Mouse (Mus musculus) mouse embryonic stem cell (cell line): ENCODE measurements around the gene Dcdc2a.

Experiments used
- in situ Hi-C, 2 experiments: fragments of 300-500 bp; cut with MboI; formaldehyde crosslinking; loops; 1 replicate in 1 of 2; 3 replicates in 1 of 2; pipeline ENCODE4 v1.14.3; 2019 to 2020; ENCODE audit warnings: low sequenced_read_pairs in 2 of 2, low pct_unique_long_range_greater_than_20kb in 1 of 2, mixed read lengths in 1 of 2; ENCODE audit not compliant: unreplicated experiment in 1 of 2

Dcdc2a gene

DNA sequence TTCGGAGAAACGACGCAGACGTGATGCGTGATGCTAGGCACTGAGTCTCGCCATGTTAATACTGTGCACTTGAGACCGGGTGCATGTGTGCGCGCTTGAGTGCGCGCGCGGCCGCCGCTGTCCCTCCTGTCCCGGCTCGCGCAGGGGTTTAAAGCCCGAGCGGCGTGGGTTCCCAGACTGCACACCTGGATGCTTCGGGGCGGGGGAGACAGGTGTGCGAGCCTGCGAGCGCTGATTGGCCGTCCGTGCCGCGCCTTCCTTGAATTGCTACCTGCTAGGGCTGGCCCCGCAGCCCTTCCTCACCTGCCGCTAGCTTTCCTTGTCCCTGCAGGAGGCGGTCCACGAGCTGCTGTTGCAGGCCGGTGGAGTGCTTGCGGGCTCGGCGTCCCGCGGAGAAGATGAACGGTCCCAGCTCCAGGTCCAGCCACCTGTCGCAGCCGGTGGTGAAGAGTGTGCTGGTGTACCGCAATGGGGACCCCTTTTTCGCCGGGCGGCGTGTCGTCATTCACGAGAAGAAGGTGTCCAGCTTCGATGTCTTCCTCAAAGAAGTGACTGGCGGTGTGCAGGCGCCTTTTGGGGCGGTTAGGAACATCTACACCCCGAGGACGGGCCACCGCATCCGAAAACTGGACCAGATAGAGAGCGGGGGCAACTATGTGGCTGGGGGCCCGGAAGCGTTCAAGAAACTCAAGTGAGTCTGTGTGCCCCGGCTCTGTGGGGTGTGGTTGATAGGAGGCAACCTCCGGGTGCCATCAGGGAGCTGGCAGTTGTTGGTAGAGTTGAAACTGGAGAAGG lies at the start of gene Dcdc2a:
Dcdc2a (plus strand) TSS at position 132 of the 795 bp plus-strand sequence.
- in situ Hi-C loops = no loop called here

GRCm38 (mm10) chr13:25007115-25007514 lies 48.7 kb upstream of the Dcdc2a start:
- in situ Hi-C loops = no loop called here

DNA sequence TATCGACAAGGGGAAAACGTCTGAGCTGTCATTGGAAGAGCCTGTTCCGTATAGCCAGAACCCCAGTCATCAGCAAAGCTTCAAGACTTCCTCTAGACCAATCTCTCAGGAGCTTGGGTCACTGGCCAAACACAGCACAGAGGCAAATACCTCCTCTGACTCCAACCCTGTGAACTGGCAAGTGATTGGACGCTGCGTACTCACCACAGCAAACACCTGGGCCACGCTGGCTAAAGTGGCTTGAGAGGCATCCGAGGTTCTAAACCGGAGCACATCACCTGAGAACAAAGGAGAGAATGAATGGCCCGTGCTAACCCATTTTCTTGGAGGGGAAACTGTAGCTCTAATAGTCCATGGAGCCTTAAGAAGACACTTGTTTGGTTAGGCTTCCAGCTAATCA lies 37.5 kb upstream of the Dcdc2a start:
- in situ Hi-C loops = no loop called here

DNA sequence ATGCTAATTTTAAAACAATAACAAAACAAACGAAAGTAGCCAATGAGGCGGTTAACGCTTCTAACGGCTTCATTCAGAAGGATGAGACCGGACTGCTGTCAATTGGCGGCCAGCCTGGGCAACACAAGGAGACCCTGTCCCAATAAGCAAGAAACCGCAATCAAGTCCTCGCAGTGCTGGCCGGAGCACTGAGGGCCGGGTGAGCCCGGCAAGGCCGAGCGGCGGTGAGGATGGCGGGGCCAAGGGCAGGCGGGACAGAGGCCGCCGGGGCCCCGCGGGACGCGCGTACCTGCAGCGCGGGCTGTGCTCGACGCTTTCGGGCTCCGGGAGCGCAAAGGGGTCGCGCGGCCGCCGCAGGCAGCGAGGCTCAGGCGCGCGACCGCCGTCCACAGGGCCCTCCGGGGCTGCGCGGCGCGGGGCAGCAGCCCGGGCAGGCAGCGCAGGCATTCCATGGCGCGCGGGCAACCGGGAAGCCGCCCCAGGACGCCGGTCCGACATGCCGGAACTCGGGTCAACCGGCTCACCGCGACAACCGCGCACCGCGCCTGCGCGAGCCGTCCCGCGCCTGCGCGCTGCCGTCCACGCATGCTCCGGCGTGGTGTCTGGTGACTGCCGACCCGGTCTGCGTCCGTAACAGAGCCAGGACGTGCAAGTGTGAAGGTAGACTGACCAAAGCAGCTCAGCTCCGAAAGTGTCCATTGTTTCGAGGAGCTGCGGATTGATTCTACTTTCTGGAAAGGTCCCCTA lies 35.8 kb upstream of the Dcdc2a start, which contains the start of gene Mrs2:
Mrs2 (minus strand) TSS at position 587 of the 747 bp plus-strand sequence.
- in situ Hi-C loops = loop anchor here (5.0 to 10.0 kb wide), 2 partner anchors 92 to 95 kb away; no protein-coding TSS in a partner anchor

- in situ Hi-C loops = loop anchor here (5.0 to 10.0 kb wide), 2 partner anchors 92 to 94 kb away; no protein-coding TSS in a partner anchor
Measured at GRCm38 (mm10) chr13:25020540-25020892, 35.3 kb upstream of the Dcdc2a start.

DNA sequence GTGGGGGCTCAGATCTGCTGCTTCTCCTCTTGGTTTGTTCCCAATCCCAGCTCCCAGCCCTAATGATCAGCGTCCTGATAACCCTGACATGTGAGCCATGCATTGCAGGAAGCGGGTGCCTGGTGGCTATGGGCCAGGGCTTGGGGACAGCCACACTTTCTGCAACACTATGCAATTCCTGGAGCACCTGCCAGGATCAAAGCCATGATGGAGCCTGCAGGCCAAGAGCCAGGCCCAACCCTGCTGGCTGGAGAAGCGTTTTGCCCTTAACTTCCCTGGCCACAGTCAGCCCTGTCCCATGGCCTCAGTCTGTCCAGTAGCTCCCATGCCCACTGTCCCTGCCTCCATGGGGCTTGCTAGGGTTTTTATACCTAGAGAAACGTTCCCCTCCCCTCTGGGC lies 33.4 kb upstream of the Dcdc2a start:
- in situ Hi-C loops = loop anchor here (5.0 to 10.0 kb wide), 2 partner anchors 90 to 92 kb away; no protein-coding TSS in a partner anchor

- in situ Hi-C loops = loop anchor here (5.0 to 10.0 kb wide), 2 partner anchors 89 to 92 kb away; no protein-coding TSS in a partner anchor
Measured at GRCm38 (mm10) chr13:25023129-25023528, 32.7 kb upstream of the Dcdc2a start.

DNA sequence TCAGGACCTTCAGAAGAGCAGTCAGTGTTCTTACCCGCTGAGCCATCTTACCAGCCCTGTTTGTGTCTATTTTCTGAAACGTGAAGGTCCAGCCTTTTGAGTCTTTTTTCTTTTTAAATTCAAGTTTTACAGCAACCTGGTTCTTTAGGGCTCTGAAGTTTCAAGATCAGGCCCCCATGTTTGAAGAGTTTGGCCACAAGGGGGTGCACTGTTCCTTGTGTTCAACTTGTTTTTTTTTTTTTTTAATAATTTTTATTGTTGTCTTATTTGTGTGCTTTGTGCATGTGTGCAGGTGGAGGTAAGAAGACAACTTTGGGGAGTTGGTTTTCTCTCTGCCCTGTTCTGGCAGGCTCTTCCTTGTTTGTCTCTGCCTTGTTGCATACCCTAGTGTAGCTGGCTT lies 31.1 kb upstream of the Dcdc2a start:
- in situ Hi-C loops = loop anchor here (5.0 to 10.0 kb wide), 2 partner anchors 88 to 90 kb away; no protein-coding TSS in a partner anchor

- in situ Hi-C loops = loop anchor here in 1 of 2 experiments (10.0 kb wide), 1 partner anchor 88 kb away; no protein-coding TSS in a partner anchor
Measured at GRCm38 (mm10) chr13:25026409-25027113, 29.2 kb upstream of the Dcdc2a start.

DNA sequence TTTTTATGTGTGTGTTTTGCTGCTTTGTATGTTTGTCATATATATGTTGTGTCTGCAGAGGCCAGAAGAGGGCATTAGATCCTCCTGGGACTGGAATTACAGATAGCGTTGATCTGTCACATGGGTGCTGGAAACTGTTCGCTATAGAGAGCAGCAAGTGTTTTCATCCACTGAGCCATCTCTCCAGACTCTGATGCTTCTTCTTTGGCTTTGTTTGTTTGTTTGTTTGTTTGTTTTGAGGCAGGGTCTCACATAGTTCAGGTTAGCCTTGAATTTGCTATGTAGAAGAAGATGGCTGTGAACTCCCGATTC lies 28.7 kb upstream of the Dcdc2a start:
- in situ Hi-C loops = loop anchor here in 1 of 2 experiments (10.0 kb wide), 1 partner anchor 88 kb away; no protein-coding TSS in a partner anchor

DNA sequence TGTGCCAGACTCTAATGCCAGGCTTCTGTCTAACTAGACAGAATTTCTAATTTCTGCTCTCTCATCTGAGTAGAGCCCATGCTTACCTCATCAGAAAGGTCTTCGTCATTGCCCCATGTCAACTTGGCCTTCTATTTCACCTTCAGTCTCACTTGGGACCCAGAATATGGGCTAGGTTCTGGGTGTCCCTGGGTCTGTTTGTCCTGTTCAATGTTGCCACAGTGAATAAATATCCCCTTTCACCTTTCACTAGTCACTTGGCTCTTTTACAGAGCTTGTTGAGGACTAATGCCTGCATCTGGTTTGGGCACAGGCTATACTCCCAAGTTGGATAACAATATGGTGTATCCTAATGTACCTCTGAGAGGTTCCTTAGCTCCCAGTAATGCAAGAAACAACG lies 16.3 kb upstream of the Dcdc2a start:
- in situ Hi-C loops = no loop called here

- in situ Hi-C loops = no loop called here
Measured at GRCm38 (mm10) chr13:25052671-25053070, 3.1 kb upstream of the Dcdc2a start.

DNA sequence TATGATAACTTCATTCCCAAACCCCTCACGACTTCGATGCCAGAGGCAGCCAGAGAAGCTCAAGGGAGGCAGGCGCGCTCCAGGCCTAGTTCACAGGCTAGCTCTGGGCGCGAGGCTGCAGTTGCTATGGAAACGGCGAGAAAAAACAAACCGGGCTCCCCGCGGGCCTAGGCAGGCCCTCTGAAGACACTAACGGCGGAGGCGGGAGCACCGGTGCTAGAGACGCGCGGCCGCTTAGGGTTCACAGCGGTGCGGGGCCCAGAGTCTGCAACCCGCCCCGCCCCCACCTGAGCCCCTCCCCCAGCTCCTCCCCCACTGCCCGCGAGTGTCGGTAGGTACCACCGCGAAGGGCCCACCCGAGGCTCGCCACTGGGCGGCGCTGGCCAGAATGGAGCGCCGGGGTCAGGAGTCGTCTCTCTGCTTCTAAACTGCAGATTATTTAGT lies 671 bp upstream of the Dcdc2a start:
- in situ Hi-C loops = no loop called here

DNA sequence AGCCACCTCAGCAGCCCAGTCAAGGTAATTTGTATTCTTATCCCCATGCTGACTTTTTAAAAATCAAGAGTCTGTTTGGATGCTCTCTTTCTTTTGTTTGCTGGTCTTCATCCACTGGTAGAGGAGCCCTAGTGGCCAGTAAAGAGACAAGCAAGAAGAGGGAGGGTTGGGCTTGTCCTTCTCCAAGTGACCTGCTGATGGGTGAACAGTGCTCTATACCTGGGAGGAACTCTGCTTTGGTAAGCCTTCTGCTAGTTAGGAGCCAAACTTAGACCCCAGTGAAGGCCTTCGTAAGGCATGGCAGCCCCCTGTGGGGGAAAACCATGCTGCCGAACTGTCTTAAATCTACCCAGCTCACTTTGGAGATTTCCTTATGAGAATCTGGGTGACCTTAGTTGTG lies 10.9 kb downstream of the Dcdc2a start:
- in situ Hi-C loops = no loop called here

DNA sequence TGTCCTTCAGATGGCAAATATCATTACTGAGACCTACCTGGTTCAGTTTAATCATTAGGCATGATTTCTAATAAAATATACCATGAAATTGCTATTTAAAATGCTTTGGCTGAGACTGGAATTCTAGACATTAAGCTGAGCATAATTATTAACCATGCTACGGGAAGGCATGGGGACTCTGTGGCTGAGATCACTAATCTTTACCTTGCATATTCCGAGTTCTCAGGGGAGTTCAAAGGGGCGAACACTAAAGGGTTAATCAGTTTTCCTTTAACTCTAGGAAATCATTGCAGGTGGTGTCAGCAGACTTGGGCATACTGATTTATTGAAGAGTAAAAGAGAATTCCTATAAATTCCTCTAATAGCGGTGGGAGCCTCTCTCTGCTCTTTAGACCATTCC lies 11.4 kb downstream of the Dcdc2a start:
- in situ Hi-C loops = no loop called here

DNA sequence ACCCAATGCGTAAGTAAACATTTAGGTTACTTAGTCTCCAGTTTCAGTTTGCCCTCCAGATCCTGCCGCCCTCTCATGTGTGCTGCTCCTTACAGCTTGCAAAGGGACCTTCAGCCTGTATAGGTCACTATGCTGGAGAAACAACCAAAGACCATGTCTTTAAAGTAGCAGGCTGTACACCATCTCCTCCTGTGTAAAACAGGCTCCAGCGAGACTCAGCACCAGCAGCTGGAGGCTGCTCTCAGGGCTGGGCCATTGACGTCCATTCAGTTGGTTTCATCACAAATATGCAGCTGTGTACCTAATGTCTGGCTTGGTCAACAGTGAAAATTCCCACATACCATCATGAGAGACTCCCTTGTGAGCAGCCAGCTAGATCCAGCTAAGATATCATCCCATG lies 14.0 kb downstream of the Dcdc2a start:
- in situ Hi-C loops = no loop called here

- in situ Hi-C loops = no loop called here
Measured at GRCm38 (mm10) chr13:25070791-25071190, 15.0 kb downstream of the Dcdc2a start.

DNA sequence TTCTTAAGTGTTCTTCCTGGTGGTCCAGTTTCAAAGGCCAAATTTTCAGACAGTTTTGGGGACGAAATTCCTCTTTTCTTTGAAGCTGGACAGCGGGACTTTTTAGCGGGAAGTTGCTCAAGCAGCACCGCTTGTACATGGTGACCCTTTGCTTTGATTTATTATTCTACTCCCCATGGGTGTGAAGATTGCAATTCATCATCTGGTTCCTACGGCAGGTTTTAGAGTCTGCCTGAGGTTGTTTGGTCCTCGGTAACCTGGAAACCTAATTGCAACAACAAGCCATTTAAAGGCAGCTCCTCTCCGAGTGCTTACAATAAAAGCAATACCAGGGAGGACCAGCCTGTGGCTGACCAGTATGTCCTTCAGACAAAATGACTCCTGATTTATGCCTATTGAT lies 21.5 kb downstream of the Dcdc2a start:
- in situ Hi-C loops = no loop called here

GRCm38 (mm10) chr13:25083144-25083572 lies 27.4 kb downstream of the Dcdc2a start:
- in situ Hi-C loops = no loop called here
